Mouse (Mus musculus) heart, adult 8-10 months (tissue): ENCODE data around the gene Tmem198. TPM values are rescaled to one million over a fixed set of nuclear protein-coding genes. Genes with fewer than 3 reads are reported as not detected.
A peak's percentile ranks its signal among the peaks of the same experiment; 100 is the strongest.

Experiments
- DNase-seq: peaks from one replicate; pipeline ENCODE4 v3.0.0; 2022; ENCODE audit warnings: low spot score
- total RNA-seq, 4 experiments: library from RNA; stranded (reverse); gene quantifications; 2 replicates each; pipeline ENCODE4 v1.2.4; 2022

The Tmem198 gene
- total RNA-seq, 4 experiments from 2014 or later = 0.31 to 0.75 (median 0.42) TPM

GRCm38 (mm10) chr1:75487405-75488161, 8.3 kb downstream of the Tmem198 start:
- DNase-seq = no peak

GRCm38 (mm10) chr1:75490785-75491551, 11.6 kb downstream of the Tmem198 start:
- no peak for DNase-seq

GRCm38 (mm10) chr1:75492579-75493170, 13.3 kb downstream of the Tmem198 start:
- no peak for DNase-seq

- no peak for DNase-seq
These were observed 15.7 kb downstream of the Tmem198 start for GRCm38 (mm10) chr1:75494878-75495548.

GRCm38 (mm10) chr1:75498897-75499296, 19.6 kb downstream of the Tmem198 start:
- DNase-seq = no peak

GRCm38 (mm10) chr1:75499441-75499840, 20.1 kb downstream of the Tmem198 start:
- DNase-seq = no peak

- no peak for DNase-seq
These were observed 22.6 kb downstream of the Tmem198 start for GRCm38 (mm10) chr1:75501905-75502304.

- DNase-seq = no peak
These were observed 23.8 kb downstream of the Tmem198 start for GRCm38 (mm10) chr1:75502945-75503650.

GRCm38 (mm10) chr1:75503651-75503980, 24.3 kb downstream of the Tmem198 start:
- no peak for DNase-seq

GRCm38 (mm10) chr1:75504256-75505045, 25.1 kb downstream of the Tmem198 start:
- DNase-seq = no peak

- peak; percentile 53 for DNase-seq
These were observed 26.0 kb downstream of the Tmem198 start for GRCm38 (mm10) chr1:75505159-75505955.

- peak; percentile 47 for DNase-seq
These were observed 26.9 kb downstream of the Tmem198 start, which contains the start of gene Obsl1 for GRCm38 (mm10) chr1:75505956-75506831. Gene Obsl1 (minus strand): TSS chr1:75506452.

GRCm38 (mm10) chr1:75507006-75507405, 27.7 kb downstream of the Tmem198 start, which contains the start of gene Inha:
Gene Inha (plus strand): TSS chr1:75507077.
- DNase-seq = no peak

- DNase-seq = no peak
These were observed 30.3 kb downstream of the Tmem198 start for GRCm38 (mm10) chr1:75509586-75509985.

- DNase-seq = no peak
These were observed 30.8 kb downstream of the Tmem198 start for GRCm38 (mm10) chr1:75510154-75510553.

- no peak for DNase-seq
These were observed 32.3 kb downstream of the Tmem198 start for GRCm38 (mm10) chr1:75511437-75512210.

- no peak for DNase-seq
These were observed 33.2 kb downstream of the Tmem198 start for GRCm38 (mm10) chr1:75512550-75512949.
